Mouse (Mus musculus) hindbrain, embryonic 15.5 days (tissue): ENCODE data around the gene Sfpq. TPM values are rescaled to one million over a fixed set of nuclear protein-coding genes. Genes with fewer than 3 reads are reported as not detected.
"Not testable (repeated sequence)": the region's sequence is repeated elsewhere in the genome, so short reads cannot be mapped to it uniquely, and the experiment has no call there.

Experiments used
- ATAC-seq: fragments of 200-750 bp; cut with Nextera tagmentation; 2 replicates; pipeline ENCODE4 v1.8.0; 2017; ENCODE audit warnings: low read depth, moderate number of reproducible peaks, moderate TSS enrichment; ENCODE audit not compliant: low FRiP score
- H3K27ac ChIP-seq: fragments of 300-500 bp; sonication (generic); replicated peaks from 2 replicates; pipeline ENCODE4 v1.5.1; 2015; ENCODE audit warnings: mild to moderate bottlenecking, inconsistent platforms
- H3K27me3 ChIP-seq: fragments of 300-500 bp; sonication (generic); 2 replicates; pipeline ENCODE4 v1.6.1; 2015; ENCODE audit warnings: control low read depth, inconsistent platforms
- H3K36me3 ChIP-seq: fragments of 300-500 bp; sonication (generic); 2 replicates; pipeline ENCODE4 v1.6.1; 2015; ENCODE audit warnings: control low read depth, inconsistent platforms
- H3K4me1 ChIP-seq: fragments of 300-500 bp; sonication (generic); replicated peaks from 2 replicates; pipeline ENCODE4 v1.6.1; 2015; ENCODE audit warnings: control low read depth, inconsistent platforms
- H3K4me2 ChIP-seq: fragments of 300-500 bp; sonication (generic); 2 replicates; pipeline ENCODE4 v1.6.1; 2015; ENCODE audit warnings: moderate library complexity, mild to moderate bottlenecking, inconsistent platforms
- H3K4me3 ChIP-seq: fragments of 300-500 bp; sonication (generic); 2 replicates; pipeline ENCODE4 v1.5.1; 2015; ENCODE audit warnings: mild to moderate bottlenecking, inconsistent platforms
- H3K9ac ChIP-seq: fragments of 300-500 bp; sonication (generic); 2 replicates; pipeline ENCODE4 v1.6.1; 2015; ENCODE audit warnings: inconsistent platforms
- H3K9me3 ChIP-seq: fragments of 300-500 bp; sonication (generic); 2 replicates; pipeline ENCODE4 v1.6.1; 2016; ENCODE audit warnings: control low read depth, inconsistent platforms
- WGBS: fragments of 180-500 bp; shearing (Covaris S2); methylation state at CpG from one replicate; pipeline ENCODE4 v1.1.7; 2015; 5-methylcytosine and 5-hydroxymethylcytosine counted together
- polyA plus RNA-seq: library from polyadenylated mRNA; unstranded; fragments of >200 nt; fragmentation: Nextera tagmentation; extraction: Ambion mirVana; gene quantifications from 2 replicates; pipeline ENCODE4 v1.2.1, GENCODE M21; 2015

Sfpq gene
- polyA plus RNA-seq, 1 experiment from 2014 or later: 73.2 TPM

GRCm38 (mm10) chr4:127005113-127005936 is 15.8 kb upstream of the Sfpq start:
- peak overlapping the region; percentile 33 for H3K4me3 ChIP-seq
- H3K27ac ChIP-seq: peak overlapping the region; percentile 77
- peaks cover 22% of the 10 kb centered on the region for H3K4me1 ChIP-seq
- peak; percentile 87 for ATAC-seq
- H3K4me2 ChIP-seq: peak overlapping the region; percentile 61
- no peaks in the 10 kb centered on the region for H3K36me3 ChIP-seq
- H3K9ac ChIP-seq: peak overlapping the region; percentile 34
- H3K27me3 ChIP-seq: no peaks in the 10 kb centered on the region
- H3K9me3 ChIP-seq: no peaks in the 10 kb centered on the region
- WGBS: 11% methylated on average over 25 of the region's 25 CpGs

- H3K27me3 ChIP-seq, H3K9ac ChIP-seq, H3K36me3 ChIP-seq, H3K9me3 ChIP-seq, H3K4me1 ChIP-seq: not testable (repeated sequence)
- Histone ChIP-seq H3K27ac (peak overlapping the region; percentile 72; the same call in 1 of the 2 replicates), H3K4me2 (peak overlapping the region; percentile 47), H3K4me3 (peak overlapping the region; percentile 36)
- 7% methylated on average over 14 of the region's 26 CpGs for WGBS
- peak; percentile 96 for ATAC-seq
Measured at GRCm38 (mm10) chr4:127015294-127015993, 5.7 kb upstream of the Sfpq start.

GRCm38 (mm10) chr4:127016366-127016765 is 4.8 kb upstream of the Sfpq start:
- Histone ChIP-seq H3K4me2 (no peak overlapping the region), H3K4me3 (no peak overlapping the region), H3K27ac (no peak overlapping the region), H3K9me3 (no peaks in the 10 kb centered on the region), H3K9ac (no peak overlapping the region), H3K36me3 (no peaks in the 10 kb centered on the region), H3K27me3 (no peaks in the 10 kb centered on the region), H3K4me1 (peaks cover 8% of the 10 kb centered on the region)
- 82% methylated on average over 4 of the region's 4 CpGs for WGBS
- ATAC-seq: no peak

- ATAC-seq: no peak
- Histone ChIP-seq H3K9ac (no peak overlapping the region), H3K9me3 (no peaks in the 10 kb centered on the region), H3K27me3 (no peaks in the 10 kb centered on the region), H3K4me2 (peak overlapping the region; percentile 52), H3K4me3 (peak overlapping the region; percentile 98), H3K36me3 (peaks cover 10% of the 10 kb centered on the region; the same call in 1 of the 2 replicates), H3K27ac (no peak overlapping the region), H3K4me1 (peaks cover 29% of the 10 kb centered on the region)
- WGBS: 13% methylated on average over 13 of the region's 13 CpGs
Measured at GRCm38 (mm10) chr4:127020411-127021150, 543 bp upstream of the Sfpq start.

- peak; percentile 76 for ATAC-seq
- no peaks in the 10 kb centered on the region for H3K9me3 ChIP-seq
- WGBS: under 1% methylated on average over 45 of the region's 53 CpGs
- peaks cover 40% of the 10 kb centered on the region for H3K4me1 ChIP-seq
- H3K27ac ChIP-seq: peak overlapping the region; percentile 98
- H3K36me3 ChIP-seq: peaks cover 24% of the 10 kb centered on the region
- H3K4me3 ChIP-seq: peak overlapping the region; percentile 98
- peak overlapping the region; percentile 88 for H3K4me2 ChIP-seq
- H3K9ac ChIP-seq: peak overlapping the region; percentile 100
- no peaks in the 10 kb centered on the region for H3K27me3 ChIP-seq
Measured at GRCm38 (mm10) chr4:127021989-127022626, 984 bp downstream of the Sfpq start.

- H3K9me3 ChIP-seq: no peaks in the 10 kb centered on the region
- ATAC-seq: no peak
- H3K9ac ChIP-seq: peak overlapping the region; percentile 100
- under 1% methylated on average over 9 of the region's 9 CpGs for WGBS
- H3K4me2 ChIP-seq: peak overlapping the region; percentile 88
- H3K27me3 ChIP-seq: no peaks in the 10 kb centered on the region
- H3K36me3 ChIP-seq: peaks cover 35% of the 10 kb centered on the region
- H3K4me1 ChIP-seq: peaks cover 49% of the 10 kb centered on the region
- no peak overlapping the region for H3K27ac ChIP-seq
- H3K4me3 ChIP-seq: peak overlapping the region; percentile 98
Measured at GRCm38 (mm10) chr4:127023201-127023600, 2.1 kb downstream of the Sfpq start.

GRCm38 (mm10) chr4:127024240-127024639 is 3.1 kb downstream of the Sfpq start:
- Histone ChIP-seq H3K4me1 (peaks cover 49% of the 10 kb centered on the region), H3K4me3 (peak overlapping the region; percentile 98), H3K9me3 (no peaks in the 10 kb centered on the region), H3K9ac (peak overlapping the region; percentile 100), H3K27ac (no peak overlapping the region), H3K4me2 (peak overlapping the region; percentile 88), H3K36me3 (peaks cover 40% of the 10 kb centered on the region), H3K27me3 (no peaks in the 10 kb centered on the region)
- WGBS: 26% methylated on average over 1 of the region's 1 CpGs
- ATAC-seq: no peak

GRCm38 (mm10) chr4:127026826-127027225 is 5.7 kb downstream of the Sfpq start:
- H3K27me3 ChIP-seq: no peaks in the 10 kb centered on the region
- no peak overlapping the region for H3K27ac ChIP-seq
- H3K4me1 ChIP-seq: peaks cover 44% of the 10 kb centered on the region
- no peaks in the 10 kb centered on the region for H3K9me3 ChIP-seq
- no peak overlapping the region for H3K4me3 ChIP-seq
- 89% methylated on average over 4 of the region's 4 CpGs for WGBS
- H3K4me2 ChIP-seq: no peak overlapping the region
- H3K9ac ChIP-seq: no peak overlapping the region
- H3K36me3 ChIP-seq: peaks cover 64% of the 10 kb centered on the region
- no peak for ATAC-seq

- Histone ChIP-seq H3K4me1 (peaks cover 44% of the 10 kb centered on the region), H3K27me3 (no peaks in the 10 kb centered on the region), H3K4me2 (no peak overlapping the region), H3K9ac (no peak overlapping the region), H3K27ac (no peak overlapping the region), H3K9me3 (no peaks in the 10 kb centered on the region), H3K4me3 (no peak overlapping the region), H3K36me3 (peaks cover 69% of the 10 kb centered on the region)
- ATAC-seq: no peak
- 57% methylated on average over 4 of the region's 4 CpGs for WGBS
Measured at GRCm38 (mm10) chr4:127027228-127028190, 6.4 kb downstream of the Sfpq start.

GRCm38 (mm10) chr4:127037158-127037557 is 16.0 kb downstream of the Sfpq start:
- H3K9me3 ChIP-seq: no peaks in the 10 kb centered on the region
- peaks cover 9% of the 10 kb centered on the region; the same call in 1 of the 2 replicates for H3K4me1 ChIP-seq
- 92% methylated on average over 3 of the region's 3 CpGs for WGBS
- H3K27ac ChIP-seq: no peak overlapping the region
- no peak for ATAC-seq
- H3K4me2 ChIP-seq: no peak overlapping the region
- H3K4me3 ChIP-seq: no peak overlapping the region
- H3K27me3 ChIP-seq: no peaks in the 10 kb centered on the region
- peaks cover 79% of the 10 kb centered on the region for H3K36me3 ChIP-seq
- H3K9ac ChIP-seq: no peak overlapping the region
